Mouse (Mus musculus) right cerebral cortex, adult 18-20 months (tissue): ENCODE results near the gene Sync.

Experiments
- DNase-seq: peaks from one replicate; pipeline ENCODE4 v3.0.0; 2022; ENCODE audit warnings: mixed read lengths

The Sync gene

GRCm38 (mm10) chr4:129287472-129287981 is at the start of gene Sync:
TSS of gene Sync (plus strand) at chr4:129287617.
- DNase-seq, result no peak

- no peak for DNase-seq
Measured at GRCm38 (mm10) chr4:129237843-129238441, 49.5 kb upstream of the Sync start.

- no peak for DNase-seq
Measured at GRCm38 (mm10) chr4:129238579-129239016, 48.8 kb upstream of the Sync start.

- DNase-seq, result peak; percentile 84
Measured at GRCm38 (mm10) chr4:129239075-129239474, 48.3 kb upstream of the Sync start.

GRCm38 (mm10) chr4:129241898-129242297 is 45.5 kb upstream of the Sync start:
- no peak for DNase-seq

- no peak for DNase-seq
Measured at GRCm38 (mm10) chr4:129242327-129242726, 45.1 kb upstream of the Sync start.

- no peak for DNase-seq
Measured at GRCm38 (mm10) chr4:129242761-129243160, 44.7 kb upstream of the Sync start.

GRCm38 (mm10) chr4:129244802-129245201 is 42.6 kb upstream of the Sync start:
- DNase-seq, result no peak

GRCm38 (mm10) chr4:129246360-129247301 is 40.8 kb upstream of the Sync start:
- no peak for DNase-seq

GRCm38 (mm10) chr4:129247381-129248242 is 39.8 kb upstream of the Sync start:
- no peak for DNase-seq

- no peak for DNase-seq
Measured at GRCm38 (mm10) chr4:129248243-129248767, 39.1 kb upstream of the Sync start.

- DNase-seq, result no peak
Measured at GRCm38 (mm10) chr4:129249288-129249687, 38.1 kb upstream of the Sync start.

- no peak for DNase-seq
Measured at GRCm38 (mm10) chr4:129250759-129251481, 36.5 kb upstream of the Sync start.

- DNase-seq, result no peak
Measured at GRCm38 (mm10) chr4:129251482-129252125, 35.8 kb upstream of the Sync start.

- DNase-seq, result no peak
Measured at GRCm38 (mm10) chr4:129252492-129252891, 34.9 kb upstream of the Sync start.

GRCm38 (mm10) chr4:129254571-129254970 is 32.8 kb upstream of the Sync start:
- no peak for DNase-seq

GRCm38 (mm10) chr4:129256450-129257380 is 30.7 kb upstream of the Sync start:
- no peak for DNase-seq

- no peak for DNase-seq
Measured at GRCm38 (mm10) chr4:129259101-129259500, 28.3 kb upstream of the Sync start.

- DNase-seq, result no peak
Measured at GRCm38 (mm10) chr4:129260678-129261077, 26.7 kb upstream of the Sync start.

GRCm38 (mm10) chr4:129261196-129261595 is 26.2 kb upstream of the Sync start, which contains the start of gene C77080:
TSS of gene C77080 (minus strand) at chr4:129261404.
- no peak for DNase-seq
